Mouse (Mus musculus) ES-E14 (cell line): Measurements from ENCODE around the gene Tff3.

ENCODE experiments used
- CHD2 ChIP-seq: IDR thresholded peaks from 2 replicates; pipeline ENCODE4 v1.6.1; 2014; ENCODE audit warnings: mild to moderate bottlenecking, low read depth, low read length, inconsistent platforms
- HCFC1 ChIP-seq: IDR thresholded peaks from 2 replicates; pipeline ENCODE4 v1.6.1; 2012; ENCODE audit warnings: low read length, inconsistent platforms, borderline replicate concordance; ENCODE audit not compliant: insufficient read depth
- MAFK ChIP-seq: IDR thresholded peaks from 2 replicates; pipeline ENCODE4 v1.6.1; 2014; ENCODE audit warnings: mild to moderate bottlenecking, low read depth, low read length, inconsistent platforms; ENCODE audit not compliant: insufficient read depth
- ZC3H11A ChIP-seq: IDR thresholded peaks from 2 replicates; pipeline ENCODE4 v1.6.1; 2012; ENCODE audit warnings: low read depth, mild to moderate bottlenecking, inconsistent platforms, low read length, borderline replicate concordance
- ZNF384 ChIP-seq: IDR thresholded peaks from 2 replicates; pipeline ENCODE4 v1.6.1; 2012; ENCODE audit warnings: low read depth, low read length, inconsistent platforms

GRCm38 (mm10) chr17:31142116-31142515 lies 12.7 kb upstream of the Tff3 start:
- no peak for TF ChIP-seq ZNF384
- no peak for TF ChIP-seq MAFK
- no peak for TF ChIP-seq CHD2
- TF ChIP-seq ZC3H11A = no peak
- no peak for TF ChIP-seq HCFC1
